Mouse (Mus musculus) ES-E14 (cell line): Measurements from ENCODE around the gene Tchhl1.

ENCODE experiments used
- HCFC1 ChIP-seq: IDR thresholded peaks from 2 replicates; pipeline ENCODE4 v1.6.1; 2012; ENCODE audit warnings: low read length, inconsistent platforms, borderline replicate concordance; ENCODE audit not compliant: insufficient read depth
- MAFK ChIP-seq: IDR thresholded peaks from 2 replicates; pipeline ENCODE4 v1.6.1; 2014; ENCODE audit warnings: mild to moderate bottlenecking, low read depth, low read length, inconsistent platforms; ENCODE audit not compliant: insufficient read depth
- ZNF384 ChIP-seq: IDR thresholded peaks from 2 replicates; pipeline ENCODE4 v1.6.1; 2012; ENCODE audit warnings: low read depth, low read length, inconsistent platforms

GRCm38 (mm10) chr3:93467130-93467529 is 1.4 kb upstream of the Tchhl1 start:
- TF ChIP-seq MAFK = no peak
- no peak for TF ChIP-seq HCFC1
- TF ChIP-seq ZNF384 = no peak
